Mouse (Mus musculus) embryonic facial prominence, embryonic 14.5 days (tissue): ENCODE measurements at regions not wholly inside any gene's neighbourhood (a gene's known extent, or its start where the extent isn't known, plus 50 kb on each side); places are given as distances from the start of the nearest gene placed in this dataset.

Experiments used
- ATAC-seq: fragments of 200-750 bp; cut with Nextera tagmentation; 2 replicates; pipeline ENCODE4 v1.8.0; 2017; ENCODE audit warnings: low read depth, moderate number of reproducible peaks, moderate TSS enrichment
- DNase-seq: peaks from one replicate; pipeline ENCODE4 v3.0.0-alpha.2; 2015; ENCODE audit warnings: low spot score
- H3K27ac ChIP-seq: fragments of 300-500 bp; sonication (generic); replicated peaks from 2 replicates; pipeline ENCODE4 v1.5.1; 2014; ENCODE audit warnings: low read depth, mild to moderate bottlenecking, low read length, moderate library complexity
- H3K27me3 ChIP-seq: fragments of 300-500 bp; sonication (generic); replicated peaks from 2 replicates; pipeline ENCODE4 v1.6.1; 2014; ENCODE audit warnings: low read length; ENCODE audit not compliant: control insufficient read depth, insufficient read depth
- H3K36me3 ChIP-seq: fragments of 300-500 bp; sonication (generic); 2 replicates; pipeline ENCODE4 v1.6.1; 2014; ENCODE audit warnings: low read length, mixed read lengths; ENCODE audit not compliant: control insufficient read depth, insufficient read depth
- H3K4me1 ChIP-seq: fragments of 300-500 bp; sonication (generic); 2 replicates; pipeline ENCODE4 v1.6.1; 2014; ENCODE audit warnings: antibody characterized with exemption, low read length; ENCODE audit not compliant: control insufficient read depth, insufficient read depth
- H3K4me2 ChIP-seq: fragments of 300-500 bp; sonication (generic); 2 replicates; pipeline ENCODE4 v1.6.1; 2014; ENCODE audit warnings: low read depth, mild to moderate bottlenecking, low read length, moderate library complexity, mixed read lengths
- H3K4me3 ChIP-seq: fragments of 300-500 bp; sonication (generic); 2 replicates; pipeline ENCODE4 v1.5.1; 2014; ENCODE audit warnings: low read depth, mild to moderate bottlenecking, low read length
- H3K9ac ChIP-seq: fragments of 300-500 bp; sonication (generic); 2 replicates; pipeline ENCODE4 v1.6.1; 2014; ENCODE audit warnings: low read depth, mild to moderate bottlenecking, low read length, moderate library complexity, mixed read lengths
- H3K9me3 ChIP-seq: fragments of 300-500 bp; sonication (generic); 2 replicates; pipeline ENCODE4 v1.6.1; 2016; ENCODE audit warnings: low read length; ENCODE audit not compliant: control insufficient read depth
- WGBS: fragments of 180-500 bp; shearing (Covaris S2); extraction: QIAGEN DNeasy Blood & Tissue Kit; methylation state at CpG from one replicate; pipeline ENCODE4 v1.1.7; 2014; 5-methylcytosine and 5-hydroxymethylcytosine counted together

DNA sequence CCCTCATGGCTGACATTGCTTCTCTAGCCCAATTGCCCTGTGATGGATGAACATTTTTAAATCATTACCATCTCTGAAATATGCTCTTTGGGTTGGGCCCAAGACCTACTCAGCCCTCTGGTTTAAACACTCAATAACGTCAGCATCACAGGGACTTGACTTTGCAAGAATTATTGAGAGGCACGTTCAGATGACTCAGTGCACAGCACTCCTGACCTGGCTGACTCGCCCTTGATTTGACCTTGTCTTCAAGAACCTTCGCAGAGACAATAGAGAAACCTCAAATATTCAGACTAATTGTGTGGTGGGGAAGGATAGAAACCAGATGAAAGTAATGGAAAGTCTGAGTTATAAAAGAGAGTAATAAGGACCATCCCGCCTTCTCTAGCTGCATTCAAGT is 127.9 kb upstream of the Lnx1 start:
- H3K27me3 ChIP-seq: no peaks in the 10 kb centered on the region
- no peak overlapping the region for H3K4me3 ChIP-seq
- ATAC-seq: no peak
- no peak overlapping the region for H3K9ac ChIP-seq
- 54% methylated on average over 5 of the region's 5 CpGs for WGBS
- H3K27ac ChIP-seq: no peak overlapping the region
- H3K4me1 ChIP-seq: peaks cover 15% of the 10 kb centered on the region; the same call in 1 of the 2 replicates
- peak; percentile 38 for DNase-seq
- H3K9me3 ChIP-seq: no peaks in the 10 kb centered on the region
- no peak overlapping the region for H3K4me2 ChIP-seq
- no peaks in the 10 kb centered on the region for H3K36me3 ChIP-seq

DNA sequence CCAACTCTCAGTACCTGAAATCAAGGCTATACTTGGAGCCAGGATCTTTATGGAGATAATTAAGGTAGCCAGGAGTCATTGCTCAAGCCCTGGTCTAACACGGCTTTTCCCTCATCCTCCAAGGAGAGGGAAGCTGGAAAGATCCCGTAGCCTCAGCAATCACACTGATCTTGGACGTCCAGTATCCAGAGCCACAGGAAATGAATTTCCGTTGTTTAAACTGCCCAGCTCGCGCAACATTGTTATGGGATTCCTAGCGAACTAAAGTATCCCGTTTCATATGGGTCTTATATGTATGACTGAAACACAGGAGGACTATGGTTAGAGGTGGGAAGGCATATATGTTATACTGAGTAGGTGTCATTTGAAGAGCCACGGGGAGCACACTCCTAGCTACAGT is 126.3 kb upstream of the Lnx1 start:
- no peaks in the 10 kb centered on the region for H3K9me3 ChIP-seq
- no peak for ATAC-seq
- H3K4me2 ChIP-seq: no peak overlapping the region
- WGBS: 81% methylated on average over 9 of the region's 9 CpGs
- H3K27me3 ChIP-seq: no peaks in the 10 kb centered on the region
- H3K4me3 ChIP-seq: no peak overlapping the region
- H3K27ac ChIP-seq: no peak overlapping the region
- no peaks in the 10 kb centered on the region for H3K36me3 ChIP-seq
- no peak for DNase-seq
- H3K4me1 ChIP-seq: peaks cover 17% of the 10 kb centered on the region; the same call in 1 of the 2 replicates
- no peak overlapping the region for H3K9ac ChIP-seq

DNA sequence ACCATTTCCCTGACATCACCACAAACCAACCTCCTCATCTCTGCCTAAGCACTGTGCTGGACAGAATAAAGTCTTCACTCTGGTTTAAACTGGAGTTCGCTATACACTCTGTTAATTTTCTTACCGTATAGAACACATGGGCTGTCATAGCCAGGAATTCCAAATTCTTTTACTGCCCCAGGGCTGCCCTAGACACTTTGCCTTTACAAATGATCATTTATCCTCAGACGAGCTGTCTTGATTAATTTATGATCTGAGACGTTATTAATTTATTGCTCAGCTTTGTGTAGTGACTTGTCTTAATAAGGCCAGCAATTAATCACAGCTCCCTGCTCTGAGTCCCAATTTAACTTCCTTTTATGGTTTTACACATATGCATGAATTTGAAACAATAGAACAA is 125.2 kb upstream of the Lnx1 start:
- Histone ChIP-seq H3K4me3 (no peak overlapping the region), H3K36me3 (no peaks in the 10 kb centered on the region), H3K4me2 (no peak overlapping the region), H3K4me1 (peaks cover 17% of the 10 kb centered on the region; the same call in 1 of the 2 replicates), H3K27ac (no peak overlapping the region), H3K27me3 (no peaks in the 10 kb centered on the region), H3K9ac (no peak overlapping the region), H3K9me3 (no peaks in the 10 kb centered on the region)
- DNase-seq (no peak), ATAC-seq (no peak)
- 33% methylated on average over 4 of the region's 4 CpGs for WGBS

DNA sequence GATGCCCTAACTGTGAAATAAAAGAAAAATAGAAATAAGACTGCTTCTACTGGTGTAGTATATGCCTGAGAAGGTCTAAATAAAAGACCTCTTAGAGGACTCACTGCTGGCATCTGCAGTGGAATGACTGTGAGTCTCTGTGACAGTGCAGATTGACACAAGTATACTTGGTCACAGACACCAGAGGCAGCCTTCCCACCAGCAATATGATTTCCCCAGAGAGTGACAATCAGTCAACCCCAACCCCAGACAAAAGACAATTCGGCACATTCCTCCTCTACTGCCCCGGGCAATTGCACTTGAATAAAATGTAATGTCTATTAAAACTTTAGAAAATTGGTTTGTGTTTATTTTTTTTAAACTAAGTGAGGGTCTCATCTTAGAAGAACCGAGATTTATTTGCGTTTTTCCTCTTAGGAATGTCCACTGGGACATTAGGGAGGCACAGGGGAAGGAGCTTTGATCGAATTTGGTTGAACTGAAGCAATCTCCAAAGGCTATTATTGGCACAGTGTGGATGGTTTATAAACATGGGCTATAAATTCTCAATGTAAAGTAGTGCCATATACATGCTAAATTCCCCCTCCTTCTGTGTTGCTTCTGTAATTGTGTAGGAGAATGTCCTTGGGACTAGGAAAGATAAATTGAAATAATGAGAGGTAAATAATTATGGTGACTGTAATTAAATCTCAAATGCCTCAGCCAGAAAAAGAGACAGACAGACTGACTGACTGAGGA is 123.0 kb upstream of the Lnx1 start:
- no peak overlapping the region for H3K4me2 ChIP-seq
- 30% methylated on average over 5 of the region's 5 CpGs for WGBS
- no peaks in the 10 kb centered on the region for H3K9me3 ChIP-seq
- H3K9ac ChIP-seq: no peak overlapping the region
- no peak overlapping the region for H3K4me3 ChIP-seq
- H3K27me3 ChIP-seq: no peaks in the 10 kb centered on the region
- no peaks in the 10 kb centered on the region for H3K36me3 ChIP-seq
- ATAC-seq (no peak), DNase-seq (no peak)
- H3K27ac ChIP-seq: no peak overlapping the region
- H3K4me1 ChIP-seq: peaks cover 9% of the 10 kb centered on the region; the same call in 1 of the 2 replicates

DNA sequence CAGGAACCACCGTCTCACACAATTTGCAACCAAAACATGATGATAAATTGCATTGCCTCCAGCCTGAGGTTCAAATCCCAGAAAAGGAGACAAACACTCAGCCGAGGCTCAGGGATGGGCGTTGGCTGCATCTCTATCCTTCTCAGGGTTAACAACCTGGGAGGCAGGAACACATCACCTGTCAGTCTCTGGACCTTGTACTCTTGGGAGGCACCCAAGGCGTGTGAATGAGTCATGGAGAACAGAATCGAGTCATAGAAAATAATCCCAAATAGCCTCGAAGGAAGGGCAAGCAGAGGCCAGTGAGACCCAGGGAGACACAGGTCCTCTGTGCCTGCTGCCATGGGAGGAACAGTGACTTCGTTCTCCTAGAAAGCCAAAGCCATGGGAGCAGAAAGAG is 121.0 kb upstream of the Lnx1 start:
- ATAC-seq (no peak), DNase-seq (no peak)
- Histone ChIP-seq H3K27me3 (no peaks in the 10 kb centered on the region), H3K36me3 (no peaks in the 10 kb centered on the region), H3K4me2 (no peak overlapping the region), H3K9ac (no peak overlapping the region), H3K27ac (no peak overlapping the region), H3K9me3 (no peaks in the 10 kb centered on the region), H3K4me3 (no peak overlapping the region), H3K4me1 (peaks cover 9% of the 10 kb centered on the region; the same call in 1 of the 2 replicates)
- WGBS: 76% methylated on average over 7 of the region's 7 CpGs

DNA sequence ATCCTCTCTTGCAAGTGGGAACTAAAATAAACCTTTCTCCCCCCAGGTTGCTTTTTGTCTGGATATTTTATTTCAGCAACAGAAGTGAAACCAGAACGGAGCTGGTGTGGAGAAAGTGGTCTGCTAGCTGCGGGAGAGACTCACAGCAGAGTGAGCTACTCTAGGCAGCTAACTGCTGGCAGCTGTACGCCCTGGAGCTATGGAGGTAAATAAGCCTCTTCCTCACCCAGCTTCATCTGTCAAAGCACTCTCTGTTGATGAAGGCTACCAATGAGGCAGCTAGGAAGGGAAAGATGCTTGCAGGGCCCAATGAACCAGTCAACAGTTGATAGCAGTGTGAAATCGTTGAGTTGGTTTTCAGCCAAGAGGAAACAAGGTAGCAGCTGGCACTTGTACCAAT is 119.3 kb upstream of the Lnx1 start:
- DNase-seq (no peak), ATAC-seq (no peak)
- H3K4me1 ChIP-seq: peaks cover 9% of the 10 kb centered on the region; the same call in 1 of the 2 replicates
- H3K27me3 ChIP-seq: no peaks in the 10 kb centered on the region
- no peak overlapping the region for H3K4me3 ChIP-seq
- no peak overlapping the region for H3K27ac ChIP-seq
- H3K9me3 ChIP-seq: no peaks in the 10 kb centered on the region
- no peaks in the 10 kb centered on the region for H3K36me3 ChIP-seq
- WGBS: 20% methylated on average over 4 of the region's 4 CpGs
- H3K4me2 ChIP-seq: no peak overlapping the region
- H3K9ac ChIP-seq: no peak overlapping the region

DNA sequence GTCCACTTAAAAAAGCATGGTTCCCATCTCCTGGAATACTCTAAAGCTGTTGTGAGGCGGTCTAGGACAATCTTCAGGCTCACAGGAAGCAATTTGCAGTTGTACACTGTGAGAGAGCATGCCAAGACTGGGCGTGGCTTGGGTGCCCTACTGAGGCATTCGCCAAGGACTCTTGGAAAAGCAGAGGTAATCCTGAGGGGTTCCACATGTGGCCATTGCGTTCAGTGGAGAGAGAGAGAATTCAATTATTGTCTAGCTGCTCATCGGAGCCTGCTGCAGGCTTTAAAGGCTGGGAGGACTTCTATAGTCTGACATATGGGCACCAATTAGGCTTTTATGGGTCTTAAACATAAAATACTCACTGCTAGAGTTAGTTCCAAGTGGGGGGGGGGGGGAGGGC is 113.8 kb upstream of the Lnx1 start:
- ATAC-seq: peak; percentile 33; the same call in 1 of the 2 replicates
- Histone ChIP-seq H3K36me3 (no peaks in the 10 kb centered on the region), H3K4me2 (no peak overlapping the region), H3K9me3 (no peaks in the 10 kb centered on the region), H3K4me3 (no peak overlapping the region), H3K9ac (no peak overlapping the region), H3K27me3 (no peaks in the 10 kb centered on the region), H3K27ac (no peak overlapping the region), H3K4me1 (peaks cover 4% of the 10 kb centered on the region; the same call in 1 of the 2 replicates)
- 42% methylated on average over 5 of the region's 5 CpGs for WGBS
- peak; percentile 65 for DNase-seq

- ATAC-seq: no peak
- no peaks in the 10 kb centered on the region for H3K27me3 ChIP-seq
- WGBS: 33% methylated on average over 3 of the region's 3 CpGs
Observed at GRCm38 (mm10) chr5:74813396-74813795, 110.7 kb upstream of the Lnx1 start.

DNA sequence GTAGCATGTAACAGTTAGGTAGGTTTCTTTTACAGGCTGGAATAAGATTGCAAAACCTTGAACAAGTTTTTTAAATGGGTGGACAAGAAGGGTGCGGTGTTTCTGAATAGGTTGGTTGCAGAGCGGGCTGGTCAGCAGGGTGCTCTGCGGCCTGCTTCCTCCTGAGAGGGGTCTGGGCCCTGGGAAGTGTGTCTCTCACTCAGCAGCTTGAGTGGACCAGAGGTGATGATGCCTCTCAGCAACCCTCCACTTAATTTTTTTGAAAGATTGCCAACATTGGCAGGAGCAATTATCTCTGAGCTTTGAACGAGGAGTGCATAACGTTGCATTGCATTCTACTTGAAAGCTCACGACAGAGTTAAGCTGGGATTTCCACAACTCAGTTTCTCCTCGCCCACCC is 108.3 kb upstream of the Lnx1 start:
- Histone ChIP-seq H3K27ac (no peak overlapping the region), H3K27me3 (no peaks in the 10 kb centered on the region), H3K9me3 (no peaks in the 10 kb centered on the region), H3K36me3 (no peaks in the 10 kb centered on the region), H3K4me3 (no peak overlapping the region), H3K4me1 (no peaks in the 10 kb centered on the region), H3K9ac (no peak overlapping the region), H3K4me2 (no peak overlapping the region)
- DNase-seq: no peak
- WGBS: 82% methylated on average over 7 of the region's 7 CpGs
- ATAC-seq: no peak

More at GRCm38 (mm10) chr5:74813396-74813795, 110.7 kb upstream of the Lnx1 start:
- no peak for DNase-seq
- no peak overlapping the region for H3K9ac ChIP-seq
- no peak overlapping the region for H3K27ac ChIP-seq
- peaks cover 4% of the 10 kb centered on the region; the same call in 1 of the 2 replicates for H3K4me1 ChIP-seq
- no peaks in the 10 kb centered on the region for H3K9me3 ChIP-seq
- no peak overlapping the region for H3K4me3 ChIP-seq
- H3K36me3 ChIP-seq: no peaks in the 10 kb centered on the region
- no peak overlapping the region for H3K4me2 ChIP-seq
